35 mouse cellular contexts compared by ENCODE assay signal in the genomic region with DNA sequence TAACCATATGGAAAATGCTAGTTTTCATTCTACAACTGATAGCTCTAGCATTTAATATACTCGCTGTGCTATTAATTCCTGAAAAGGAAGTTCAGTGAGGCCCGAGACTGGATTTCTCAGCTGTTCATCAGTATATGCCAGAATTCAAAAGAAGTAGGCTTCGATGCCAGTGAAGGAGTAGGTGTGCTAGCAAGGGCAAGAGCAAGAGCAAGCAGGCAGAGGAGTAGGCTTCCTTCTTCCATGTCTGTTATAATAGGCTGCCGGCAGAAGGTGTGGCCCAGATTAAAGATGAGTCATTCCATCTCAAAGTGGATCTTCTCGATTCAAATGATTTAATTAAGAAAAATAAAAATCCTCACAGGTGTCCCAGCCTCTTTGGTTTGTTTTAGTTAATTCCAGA.
"Had no signal": no experiment of that assay in that cellular context is flagged by ENCODE, and none has a peak within 500 bp of the region (broad histone marks: within the 10 kb centered on the region; RNA-seq: fewer than 3 reads in every experiment).

No protein-coding gene starts in this region.

- ATAC-seq: hindbrain, embryonic 16.5 days; hindbrain, postnatal 0 days; inflammation-experienced regulatory T-cells, adult 6 months; intestine, embryonic 15.5 days; intestine, embryonic 16.5 days; intestine, postnatal 0 days had no signal

- H3K4me3 ChIP-seq: heart, embryonic 10.5 days; heart, embryonic 12.5 days; heart, embryonic 13.5 days; heart, embryonic 15.5 days; hindbrain, embryonic 10.5 days; hindbrain, embryonic 12.5 days; hindbrain, embryonic 13.5 days; hindbrain, embryonic 15.5 days; intestine, embryonic 15.5 days; kidney, embryonic 15.5 days; layer of hippocampus, adult 2 months had no signal

- DNase-seq: heart, postnatal 10 days; heart, postnatal 14 days; heart, postnatal 36 days; heart, postnatal 4 days; kidney, adult 11 months; kidney, adult 18-20 months; kidney, adult 2 months; kidney, adult 8-10 months; kidney, adult 9 months; kidney, postnatal 10 days; kidney, postnatal 14 days; kidney, postnatal 25 days; kidney, postnatal 36 days; kidney, postnatal 4 days; layer of hippocampus, adult 9-11 months; layer of hippocampus, postnatal 36 days had no signal

- H3K27me3 ChIP-seq: heart, embryonic 12.5 days; heart, embryonic 13.5 days; heart, embryonic 15.5 days; hindbrain, embryonic 12.5 days; hindbrain, embryonic 13.5 days; hindbrain, embryonic 15.5 days; intestine, embryonic 15.5 days; kidney, embryonic 15.5 days had no signal

- H3K9ac ChIP-seq: heart, embryonic 12.5 days; heart, embryonic 13.5 days; heart, embryonic 15.5 days; hindbrain, embryonic 12.5 days; hindbrain, embryonic 13.5 days; hindbrain, embryonic 14.5 days; hindbrain, embryonic 15.5 days; intestine, embryonic 15.5 days; kidney, embryonic 15.5 days had no signal

- H3K36me3 ChIP-seq: intestine, embryonic 15.5 days had no signal

- H3K27ac ChIP-seq: heart, embryonic 10.5 days; heart, embryonic 13.5 days; heart, embryonic 15.5 days; hindbrain, embryonic 10.5 days; hindbrain, embryonic 12.5 days; hindbrain, embryonic 13.5 days; hindbrain, embryonic 14.5 days; hindbrain, embryonic 15.5 days; hindbrain, postnatal 0 days; intestine, embryonic 15.5 days; kidney, embryonic 15.5 days; kidney, postnatal 0 days; layer of hippocampus, adult 2 months had no signal

- H3K9me3 ChIP-seq: heart, embryonic 10.5 days; heart, embryonic 12.5 days; heart, embryonic 13.5 days; heart, embryonic 15.5 days; hindbrain, embryonic 10.5 days; hindbrain, embryonic 12.5 days; hindbrain, embryonic 13.5 days; hindbrain, embryonic 15.5 days; intestine, embryonic 15.5 days; kidney, embryonic 15.5 days had no signal

- H3K4me2 ChIP-seq: heart, embryonic 11.5 days; heart, embryonic 12.5 days; heart, embryonic 13.5 days; heart, embryonic 15.5 days; hindbrain, embryonic 12.5 days; hindbrain, embryonic 13.5 days; hindbrain, embryonic 14.5 days; hindbrain, embryonic 15.5 days; intestine, embryonic 15.5 days; kidney, embryonic 15.5 days had no signal

- H3K4me1 ChIP-seq: hindbrain, embryonic 10.5 days; hindbrain, embryonic 12.5 days; hindbrain, embryonic 13.5 days; hindbrain, embryonic 15.5 days; intestine, embryonic 15.5 days had no signal
